Mouse (Mus musculus) retina, adult 2 months (tissue): ENCODE results near the gene Atox1.

ENCODE experiments used
- DNase-seq: peaks from one replicate; pipeline ENCODE4 v3.0.0-alpha.2; 2012; ENCODE audit warnings: low read depth, low spot score

Atox1 gene

GRCm38 (mm10) chr11:55414314-55414713 lies 46.7 kb downstream of the Atox1 start:
- DNase-seq, result no peak

DNA sequence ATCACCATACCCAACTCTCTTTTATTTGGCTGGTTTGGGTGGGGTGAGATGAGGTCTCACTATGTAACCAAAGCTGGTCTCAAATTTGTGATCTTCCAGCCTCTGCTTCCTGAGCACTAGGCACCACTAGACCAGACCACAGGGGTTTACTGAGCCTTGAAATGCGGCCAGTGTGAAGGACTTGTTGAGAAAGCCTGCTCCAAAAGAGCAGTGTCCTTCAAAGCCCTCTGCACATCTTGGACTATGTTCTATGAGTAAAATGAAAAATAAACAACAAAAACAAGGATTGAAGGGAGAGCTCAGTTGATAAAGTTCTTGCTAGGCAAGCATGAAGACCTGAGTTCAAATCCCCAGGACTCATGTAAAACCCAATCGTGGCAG lies 47.6 kb downstream of the Atox1 start:
- DNase-seq, result no peak

- no peak for DNase-seq
These were observed 48.2 kb downstream of the Atox1 start for GRCm38 (mm10) chr11:55412680-55413415.

- DNase-seq, result no peak
These were observed 49.0 kb downstream of the Atox1 start for GRCm38 (mm10) chr11:55412034-55412433.

DNA sequence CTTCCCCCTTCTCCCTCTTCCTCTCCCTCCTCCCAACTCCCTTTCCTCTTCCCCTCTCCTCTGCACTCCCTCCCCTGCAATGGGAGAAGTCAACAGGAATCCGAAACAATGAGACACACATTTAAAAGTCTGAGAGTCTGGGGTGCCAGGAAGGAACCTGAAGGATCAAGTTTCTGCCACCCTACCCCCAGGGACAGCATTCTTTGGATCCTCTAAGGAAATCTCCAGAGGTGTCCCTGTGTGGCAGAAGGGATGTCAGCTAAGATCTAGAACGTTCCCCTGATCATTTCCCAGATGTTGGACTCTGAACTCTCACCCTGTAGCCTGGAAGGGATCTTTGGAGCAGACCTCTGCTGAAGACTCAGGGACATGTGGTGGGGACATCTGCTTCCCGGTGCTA lies 50.5 kb downstream of the Atox1 start:
- DNase-seq, result no peak

- no peak for DNase-seq
These were observed 51.0 kb downstream of the Atox1 start for GRCm38 (mm10) chr11:55410005-55410404.

DNA sequence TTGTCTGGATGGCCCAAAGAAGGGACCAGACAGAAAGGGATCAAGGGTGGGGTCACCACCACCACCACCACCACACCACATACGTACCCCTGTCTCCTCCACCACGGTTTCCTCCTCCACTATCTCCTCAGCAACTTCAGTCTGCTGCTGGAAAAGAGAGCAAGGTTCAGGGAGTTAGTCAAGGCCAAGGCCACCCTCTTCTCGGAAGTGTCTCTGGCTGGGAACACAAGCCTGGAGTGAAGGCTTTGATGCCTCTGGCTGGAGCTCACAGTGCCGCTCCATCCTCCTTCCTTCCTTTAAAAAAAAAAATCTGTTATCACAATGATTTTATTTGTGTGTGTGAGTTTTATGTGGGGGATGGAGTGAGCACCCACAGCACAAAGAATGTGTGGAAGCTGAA lies 53.9 kb downstream of the Atox1 start:
- no peak for DNase-seq

GRCm38 (mm10) chr11:55405601-55406469 lies 55.2 kb downstream of the Atox1 start:
- DNase-seq, result no peak

- DNase-seq, result no peak
These were observed 56.2 kb downstream of the Atox1 start for GRCm38 (mm10) chr11:55404659-55405457.

DNA sequence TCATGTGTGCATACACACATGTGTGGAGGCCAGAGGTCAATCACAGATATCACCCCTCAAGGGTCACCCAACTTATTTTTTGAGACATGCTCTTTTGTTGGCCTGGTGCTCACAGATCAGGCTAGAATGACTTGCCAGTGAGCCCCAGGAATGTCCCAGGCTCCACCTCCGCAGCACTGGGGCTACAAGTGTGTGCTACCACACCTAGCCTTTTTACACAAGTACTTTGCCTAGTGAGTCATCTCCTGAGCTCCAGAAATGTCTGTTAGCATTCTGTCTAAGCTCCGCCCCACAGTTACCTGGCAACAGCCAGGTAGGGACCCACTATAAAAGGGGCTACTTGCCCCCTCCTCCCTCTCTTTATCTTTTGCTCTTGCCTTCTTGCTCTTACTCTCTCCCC lies 60.2 kb downstream of the Atox1 start:
- no peak for DNase-seq

DNA sequence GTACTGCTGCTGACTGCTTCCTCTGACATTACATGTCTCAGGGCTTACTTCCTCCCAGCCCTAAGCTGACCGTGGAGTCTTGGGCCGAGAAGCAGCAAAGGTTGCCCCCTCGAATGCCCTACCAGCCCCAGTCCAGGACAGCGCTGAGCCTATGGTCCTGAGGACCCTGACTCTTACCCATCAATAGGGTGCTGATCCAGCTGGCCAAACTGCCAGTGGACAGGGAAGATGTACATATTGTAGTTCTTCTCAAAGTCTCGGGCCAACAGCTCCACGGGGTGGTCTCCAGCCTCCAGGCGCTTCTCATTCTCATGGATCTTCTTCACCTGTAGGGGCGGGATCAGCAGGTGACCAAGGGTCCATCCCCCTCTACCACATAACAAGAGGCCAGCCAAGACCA lies 62.7 kb downstream of the Atox1 start:
- DNase-seq, result no peak

GRCm38 (mm10) chr11:55397441-55397840 lies 63.6 kb downstream of the Atox1 start:
- DNase-seq, result no peak

DNA sequence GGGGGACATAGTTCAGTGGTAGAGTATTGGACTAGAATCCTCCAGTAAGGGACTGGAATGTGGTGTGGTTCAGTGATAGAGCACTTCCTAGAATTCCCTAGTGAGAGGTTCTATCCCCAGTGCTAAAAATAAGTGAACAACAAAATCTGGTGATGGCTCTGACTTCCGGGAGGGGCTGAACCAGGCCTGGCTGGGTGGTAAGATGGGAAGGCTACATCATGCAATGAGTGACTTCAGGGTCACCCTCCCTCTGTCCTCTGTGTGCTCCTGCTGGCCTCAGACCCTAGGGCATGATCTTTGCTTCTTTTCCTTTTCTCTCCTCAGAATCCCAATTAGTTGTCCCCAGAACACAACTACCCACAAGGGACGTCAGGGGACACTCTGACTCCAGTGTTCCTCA lies 64.0 kb downstream of the Atox1 start:
- DNase-seq, result no peak
